Mouse (Mus musculus) kidney, postnatal 14 days (tissue): ENCODE measurements at regions not wholly inside any gene's neighbourhood (a gene's known extent, or its start where the extent isn't known, plus 50 kb on each side); places are given as distances from the start of the nearest gene placed in this dataset.

Experiments
- DNase-seq: peaks from one replicate; pipeline ENCODE4 v3.0.0; 2022; ENCODE audit warnings: mixed read lengths

- DNase-seq, result no peak
These were observed 487.9 kb upstream of the Adam24 start for GRCm38 (mm10) chr8:40186715-40187583.

GRCm38 (mm10) chr8:40187584-40187934, 487.3 kb upstream of the Adam24 start:
- peak; percentile 35 for DNase-seq

GRCm38 (mm10) chr8:40192266-40192665, 482.6 kb upstream of the Adam24 start:
- DNase-seq, result no peak

- DNase-seq, result no peak
These were observed 481.7 kb upstream of the Adam24 start for GRCm38 (mm10) chr8:40193148-40193547.

DNA sequence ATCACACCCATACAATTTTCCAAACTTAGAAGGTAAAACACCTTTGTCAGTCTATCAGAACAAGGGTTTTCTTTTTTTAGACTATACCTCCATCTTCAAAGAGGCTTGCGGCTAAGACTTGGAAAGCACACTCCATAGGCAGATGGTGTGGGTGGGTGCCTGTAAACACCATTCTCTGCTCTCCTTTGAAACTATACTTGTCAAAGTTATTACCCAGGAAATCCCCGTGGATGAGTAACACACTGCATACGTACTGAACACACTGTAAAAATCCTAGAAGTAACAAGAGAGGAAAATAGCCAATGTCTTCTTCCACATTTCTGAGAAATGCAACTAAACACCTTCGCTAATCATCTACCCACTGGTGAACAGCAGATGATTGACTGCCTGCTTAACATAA, 464.0 kb upstream of the Adam24 start:
- DNase-seq, result no peak

DNA sequence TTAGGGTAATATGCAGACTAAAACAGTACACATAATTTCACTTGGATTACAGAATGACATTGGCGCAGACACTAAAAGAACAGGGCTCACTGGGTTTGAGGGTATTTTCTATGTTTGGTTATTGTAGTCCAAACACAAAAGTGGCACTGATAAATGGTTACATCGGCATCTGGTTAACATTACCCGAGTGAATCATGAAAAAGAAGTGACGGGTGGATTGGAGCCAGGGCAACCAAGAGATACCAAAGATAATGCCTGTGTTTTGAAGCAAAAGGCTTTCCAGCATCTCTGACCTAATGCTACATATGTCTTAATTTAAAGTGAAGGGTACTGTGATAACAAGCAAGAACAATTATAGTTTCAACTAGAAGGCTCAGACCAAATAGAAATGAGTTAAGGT, 451.4 kb upstream of the Adam24 start:
- no peak for DNase-seq

DNA sequence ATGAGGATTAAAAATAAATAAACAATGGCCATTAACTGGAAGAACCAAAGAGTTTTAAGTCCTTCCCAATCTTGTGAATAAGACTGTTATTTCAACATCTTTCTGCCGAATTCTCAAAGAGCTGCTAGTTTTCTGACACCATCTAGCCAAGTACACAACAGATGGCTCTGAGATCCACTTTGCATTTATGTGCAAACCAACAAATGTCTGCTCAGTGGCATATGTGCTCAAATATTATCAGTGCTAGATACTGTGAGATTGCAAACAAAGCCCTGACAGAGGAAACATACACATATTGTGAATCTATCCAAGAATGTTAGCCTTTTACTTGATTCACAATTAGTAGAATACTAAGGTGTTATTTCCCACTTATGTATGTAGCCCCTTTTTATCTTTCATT, 447.6 kb upstream of the Adam24 start:
- DNase-seq, result no peak
